Mouse (Mus musculus) thymus, adult 2 months (tissue): Measurements from ENCODE around the gene Zfp523. TPM values are rescaled to one million over a fixed set of nuclear protein-coding genes. Genes with fewer than 3 reads are reported as not detected.

Source experiments
- DNase-seq: peaks from one replicate; pipeline ENCODE4 v3.0.0; 2021
- H3K27ac ChIP-seq: fragments of 200-500 bp; 2 replicates; pipeline ENCODE4 v1.5.1; 2012; ENCODE audit warnings: low read length, control low read depth; ENCODE audit not compliant: control insufficient read depth, insufficient read depth
- H3K27me3 ChIP-seq: fragments of 200-500 bp; 2 replicates; pipeline ENCODE4 v1.6.1; 2012; ENCODE audit warnings: mild to moderate bottlenecking, low read length, moderate library complexity, mixed read lengths; ENCODE audit not compliant: control insufficient read depth, insufficient read depth
- H3K36me3 ChIP-seq: fragments of 200-500 bp; 2 replicates; pipeline ENCODE4 v1.6.1; 2012; ENCODE audit warnings: mild to moderate bottlenecking, low read length, moderate library complexity; ENCODE audit not compliant: control insufficient read depth, insufficient read depth
- H3K4me1 ChIP-seq: fragments of 200-500 bp; replicated peaks from 2 replicates; pipeline ENCODE4 v1.6.1; 2012; ENCODE audit warnings: low read length; ENCODE audit not compliant: control insufficient read depth, insufficient read depth
- H3K4me3 ChIP-seq: fragments of 200-500 bp; 2 replicates; pipeline ENCODE4 v1.5.1; 2012; ENCODE audit warnings: mild to moderate bottlenecking, low read length, control low read depth, moderate library complexity; ENCODE audit not compliant: control insufficient read depth, insufficient read depth
- CTCF ChIP-seq: fragments of 200-500 bp; IDR thresholded peaks from 2 replicates; pipeline ENCODE4 v1.5.1; 2012; ENCODE audit warnings: mild to moderate bottlenecking, control low read depth, low read length, moderate library complexity, borderline replicate concordance; ENCODE audit not compliant: control insufficient read depth, poor library complexity, insufficient read depth; ENCODE audit errors: extremely low read depth
- POLR2A ChIP-seq: fragments of 200-500 bp; IDR thresholded peaks from 2 replicates; pipeline ENCODE4 v1.6.1; 2012; ENCODE audit warnings: mild to moderate bottlenecking, low read length, control low read depth, moderate library complexity; ENCODE audit not compliant: control insufficient read depth, poor library complexity, insufficient read depth; ENCODE audit errors: extremely low read depth
- WGBS: fragments of 180-500 bp; shearing (Covaris S2); methylation state at CpG from one replicate; pipeline ENCODE4 v1.1.7; 2018; 5-methylcytosine and 5-hydroxymethylcytosine counted together
- polyA plus RNA-seq: library from polyadenylated mRNA; depleted of rRNA; stranded (reverse); fragments of >200 nt; gene quantifications from 2 replicates; pipeline ENCODE4 v1.2.3, GENCODE M21; 2012; rRNA removed

Zfp523 gene
- polyA plus RNA-seq, 1 experiment: 55.7 TPM

DNA sequence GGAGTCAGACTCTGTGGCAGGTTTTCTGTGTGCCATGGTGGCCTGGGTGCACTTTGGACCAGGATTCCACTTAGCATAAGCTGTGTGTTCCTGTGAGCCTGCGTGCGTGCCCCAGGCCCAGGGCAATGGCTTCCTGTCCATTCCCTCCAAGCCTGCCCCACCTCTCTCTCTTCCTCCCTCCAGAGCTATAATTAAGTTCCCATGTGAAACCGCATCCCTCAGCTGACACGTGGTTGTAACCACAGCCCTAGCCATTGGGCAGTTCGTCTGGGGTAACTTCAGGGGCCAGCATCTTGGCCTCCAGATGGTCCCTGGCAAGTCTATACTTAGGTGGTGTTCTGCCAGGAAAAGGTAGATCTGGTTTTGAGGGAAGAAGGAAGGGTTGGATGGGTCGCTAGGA is 70.7 kb downstream of the Zfp523 start:
- DNase-seq: no peak
- H3K27ac ChIP-seq: no peak overlapping the region
- peaks cover 17% of the 10 kb centered on the region for H3K4me1 ChIP-seq
- TF ChIP-seq POLR2A (no peak), CTCF (no peak)
- H3K4me3 ChIP-seq: no peak overlapping the region
- whole genome bisulfite sequencing: 28% methylated on average over 6 of the region's 6 CpGs
- no peaks in the 10 kb centered on the region for H3K27me3 ChIP-seq
- H3K36me3 ChIP-seq: no peaks in the 10 kb centered on the region

- no peak overlapping the region for H3K4me3 ChIP-seq
Observed at GRCm38 (mm10) chr17:28249062-28249461, 72.1 kb downstream of the Zfp523 start.

GRCm38 (mm10) chr17:28251579-28252280 is 74.8 kb downstream of the Zfp523 start:
- Histone ChIP-seq H3K27ac (no peak overlapping the region), H3K36me3 (no peaks in the 10 kb centered on the region), H3K4me3 (no peak overlapping the region), H3K27me3 (no peaks in the 10 kb centered on the region), H3K4me1 (peaks cover 28% of the 10 kb centered on the region)
- DNase-seq: no peak
- no peak for TF ChIP-seq CTCF
- no peak for TF ChIP-seq POLR2A
- whole genome bisulfite sequencing: 76% methylated on average over 12 of the region's 12 CpGs

More at GRCm38 (mm10) chr17:28249062-28249461, 72.1 kb downstream of the Zfp523 start:
- WGBS: 92% methylated on average over 12 of the region's 12 CpGs
- Histone ChIP-seq H3K36me3 (no peaks in the 10 kb centered on the region), H3K27ac (no peak overlapping the region), H3K27me3 (no peaks in the 10 kb centered on the region), H3K4me1 (peaks cover 17% of the 10 kb centered on the region)
- TF ChIP-seq CTCF: no peak
- no peak for TF ChIP-seq POLR2A
- no peak for DNase-seq

DNA sequence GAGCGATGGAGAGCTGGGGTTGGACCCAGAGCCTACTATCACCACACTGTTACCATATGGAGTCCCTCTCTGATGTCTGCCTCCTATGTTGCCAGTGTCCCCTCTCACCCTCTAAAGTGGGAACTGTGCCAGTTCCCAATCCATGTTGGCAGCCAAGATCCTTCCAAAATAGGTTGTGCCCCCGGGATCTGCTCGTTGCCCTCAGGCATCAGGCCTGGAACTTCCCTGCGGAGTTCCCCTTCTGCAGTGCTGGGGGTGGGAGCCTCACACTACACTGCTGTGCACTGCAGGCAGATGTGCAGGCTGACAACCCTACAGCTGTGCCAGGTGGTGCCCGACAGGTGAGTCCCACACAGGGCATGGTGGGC is 75.3 kb downstream of the Zfp523 start:
- Histone ChIP-seq H3K4me3 (no peak overlapping the region), H3K27ac (no peak overlapping the region), H3K36me3 (no peaks in the 10 kb centered on the region), H3K4me1 (peaks cover 26% of the 10 kb centered on the region), H3K27me3 (no peaks in the 10 kb centered on the region)
- TF ChIP-seq CTCF: no peak
- TF ChIP-seq POLR2A: no peak
- no peak for DNase-seq
- WGBS: 84% methylated on average over 5 of the region's 5 CpGs

DNA sequence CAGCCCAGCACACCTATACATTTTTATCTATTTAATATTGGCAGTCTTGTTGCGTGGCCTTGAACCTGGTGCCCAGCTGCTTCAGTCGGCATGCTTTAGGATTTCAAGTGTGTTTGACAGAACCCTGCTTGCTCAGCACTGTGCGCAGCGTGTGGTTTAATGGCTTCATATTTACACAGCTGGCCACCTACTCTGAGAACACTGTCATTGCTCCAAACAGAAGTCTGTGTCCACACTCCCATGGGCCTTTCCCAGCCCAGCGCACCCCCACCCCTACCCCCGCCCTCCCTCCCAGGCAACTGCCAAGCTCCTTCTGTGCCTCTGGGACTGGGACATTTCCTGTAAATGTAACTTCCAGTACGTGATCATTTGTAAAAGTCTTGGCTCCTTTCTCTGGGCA is 76.3 kb downstream of the Zfp523 start:
- no peak overlapping the region for H3K4me3 ChIP-seq
- no peaks in the 10 kb centered on the region for H3K36me3 ChIP-seq
- no peak overlapping the region for H3K27ac ChIP-seq
- H3K4me1 ChIP-seq: peaks cover 27% of the 10 kb centered on the region
- WGBS: 92% methylated on average over 7 of the region's 7 CpGs
- no peak for DNase-seq
- no peak for TF ChIP-seq POLR2A
- TF ChIP-seq CTCF: no peak
- no peaks in the 10 kb centered on the region for H3K27me3 ChIP-seq

GRCm38 (mm10) chr17:28254804-28255203 is 77.9 kb downstream of the Zfp523 start:
- Histone ChIP-seq H3K36me3 (no peaks in the 10 kb centered on the region), H3K4me1 (peaks cover 34% of the 10 kb centered on the region), H3K27me3 (no peaks in the 10 kb centered on the region), H3K4me3 (no peak overlapping the region), H3K27ac (no peak overlapping the region)
- DNase-seq: no peak
- 87% methylated on average over 4 of the region's 4 CpGs for WGBS
- TF ChIP-seq POLR2A: no peak
- no peak for TF ChIP-seq CTCF

Other genes with a start within 250 kb of the Zfp523 start
- 3.3 and 5.0 TPM in 2 replicates for gene Tcp11, start 96.5 kb upstream of the Zfp523 start, polyA plus RNA-seq
- gene Scube3, start 35.0 kb upstream of the Zfp523 start, polyA plus RNA-seq: 1.6 and 3.0 TPM in 2 replicates
- gene Def6, start 30.6 kb downstream of the Zfp523 start, polyA plus RNA-seq: 247 and 277 TPM in 2 replicates
- 50.7 and 51.6 TPM in 2 replicates for gene Ppard, start 55.6 kb downstream of the Zfp523 start, polyA plus RNA-seq
- 31.3 and 37.7 TPM in 2 replicates for gene Fance, start 136.4 kb downstream of the Zfp523 start, polyA plus RNA-seq
- 3,187 and 3,626 TPM in 2 replicates for gene Rpl10a, start 151.3 kb downstream of the Zfp523 start, polyA plus RNA-seq
- 10.6 and 11.6 TPM in 2 replicates for gene Tead3, start 173.7 kb downstream of the Zfp523 start, polyA plus RNA-seq
- 0.35 and 0.59 TPM in 2 replicates for gene Tulp1, start 188.1 kb downstream of the Zfp523 start, polyA plus RNA-seq